Mouse (Mus musculus): ENCODE data around the gene Pias3.

GRCm38 (mm10) chr3:96715854-96716253 is 19.7 kb downstream of the Pias3 start:
- no peak for TF ChIP-seq CTCF (IDR thresholded peaks at IDR 0.05; ENCODE audit: low read depth, low read length)
- TF ChIP-seq POLR2A (IDR thresholded peaks at IDR 0.05; ENCODE audit: borderline replicate concordance, low read depth, low read length) = no peak

Measured in bone marrow macrophage, adult 2 months (primary cell).